Mouse (Mus musculus) retina, postnatal 7 days (tissue): ENCODE results near the gene Thsd7b.

Experiments used
- DNase-seq: peaks from one replicate; pipeline ENCODE4 v3.0.0-alpha.2; 2012; ENCODE audit warnings: low read depth, low spot score

Thsd7b gene

DNA sequence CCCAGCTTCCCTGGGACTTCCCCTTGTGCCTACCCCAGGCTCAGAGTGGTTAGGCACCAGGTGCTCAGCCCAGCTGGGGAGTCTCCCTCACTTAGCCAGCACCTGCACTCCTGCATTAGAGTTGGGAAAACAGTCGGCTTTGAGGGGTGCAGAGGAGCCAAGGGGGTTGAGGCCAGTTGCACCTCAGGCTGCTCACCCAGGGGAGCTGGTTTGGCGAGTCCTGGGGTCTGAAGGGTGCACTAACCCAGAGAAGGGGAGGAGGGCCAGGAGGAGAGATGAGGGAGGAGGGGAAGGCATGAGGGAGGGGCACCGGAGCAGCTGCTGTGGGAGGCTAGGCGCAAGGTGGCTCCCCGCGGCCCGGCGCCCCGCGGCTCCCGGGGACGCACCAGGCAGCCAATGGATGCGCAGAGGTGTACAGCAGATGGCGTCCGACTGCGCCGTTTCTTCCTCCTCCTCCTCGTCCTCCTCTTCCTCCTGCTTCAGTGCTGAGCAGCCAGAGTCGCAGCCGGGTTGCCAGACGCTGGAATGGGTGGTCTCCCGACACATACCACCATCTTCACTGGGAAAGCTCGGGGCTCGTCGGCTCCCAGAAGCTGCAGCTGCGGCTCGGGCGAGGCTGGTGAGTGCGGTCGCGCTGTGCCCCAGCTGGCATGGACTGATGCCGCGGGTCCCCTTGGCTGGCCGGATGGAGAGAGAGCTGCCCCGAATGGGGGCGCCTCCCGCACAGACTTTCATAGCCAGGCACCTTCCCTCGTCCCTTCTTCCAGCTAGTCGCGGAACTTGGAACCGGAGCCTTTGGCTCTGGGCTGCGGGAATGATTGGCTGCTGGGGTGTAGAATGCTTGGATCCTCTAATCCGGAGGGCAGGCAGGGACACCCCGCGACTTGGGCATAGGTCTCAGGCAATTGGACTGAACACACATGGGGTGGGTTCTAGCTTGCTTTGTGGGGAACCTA, at the start of gene Thsd7b:
TSS of gene Thsd7b (plus strand) at position 321 of the 956 bp plus-strand sequence.
- peak; percentile 6 for DNase-seq

DNA sequence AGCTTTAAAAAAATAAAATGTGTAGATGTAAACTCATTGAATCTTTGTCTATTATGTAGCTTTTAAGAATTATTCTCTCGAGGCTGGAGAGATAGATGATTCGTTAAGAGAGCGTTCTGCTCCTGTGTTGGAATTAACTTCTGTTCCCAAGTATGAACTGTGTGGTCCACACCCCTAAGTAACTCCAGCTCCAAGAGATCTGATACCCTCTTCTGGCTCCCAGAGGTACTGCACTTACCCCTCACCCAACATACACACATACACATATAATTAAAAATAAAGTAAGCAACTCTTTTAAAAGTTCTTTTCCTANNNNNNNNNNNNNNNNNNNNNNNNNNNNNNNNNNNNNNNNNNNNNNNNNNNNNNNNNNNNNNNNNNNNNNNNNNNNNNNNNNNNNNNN, 28.8 kb upstream of the Thsd7b start:
- no peak for DNase-seq

DNA sequence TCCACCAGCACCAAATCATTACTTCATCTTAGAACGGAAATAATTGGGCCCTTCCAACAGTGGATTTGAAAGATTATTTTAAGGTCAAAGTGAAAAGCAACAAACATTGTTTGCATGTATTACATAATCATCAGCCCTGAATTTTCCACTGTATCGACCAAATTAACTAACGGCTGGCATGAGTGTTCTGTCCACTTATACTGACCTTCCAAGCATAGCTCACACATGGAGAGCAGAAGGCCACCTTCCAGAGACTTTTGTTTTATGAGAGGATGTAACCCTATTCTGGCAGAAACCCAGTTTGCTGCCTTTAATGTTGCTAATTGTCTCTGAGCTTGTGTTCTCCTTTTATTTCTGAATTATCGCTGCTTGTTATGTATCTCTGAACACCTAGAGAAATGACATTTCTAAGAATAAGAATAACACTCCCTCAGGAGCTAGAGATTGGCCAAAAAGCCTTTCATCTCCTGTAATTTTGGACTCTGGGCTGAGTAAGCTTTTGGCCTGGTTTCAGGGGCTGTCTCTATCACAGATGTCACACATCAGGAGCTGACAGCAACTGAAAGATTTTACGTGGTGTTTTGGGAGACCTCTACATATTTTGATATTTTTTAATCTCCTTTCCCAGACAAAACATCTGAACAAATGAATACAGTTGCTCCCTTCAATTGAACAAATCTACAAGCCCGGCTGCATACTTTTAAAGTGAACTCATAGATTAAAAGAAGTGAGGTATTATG, 22.2 kb upstream of the Thsd7b start:
- no peak for DNase-seq

DNA sequence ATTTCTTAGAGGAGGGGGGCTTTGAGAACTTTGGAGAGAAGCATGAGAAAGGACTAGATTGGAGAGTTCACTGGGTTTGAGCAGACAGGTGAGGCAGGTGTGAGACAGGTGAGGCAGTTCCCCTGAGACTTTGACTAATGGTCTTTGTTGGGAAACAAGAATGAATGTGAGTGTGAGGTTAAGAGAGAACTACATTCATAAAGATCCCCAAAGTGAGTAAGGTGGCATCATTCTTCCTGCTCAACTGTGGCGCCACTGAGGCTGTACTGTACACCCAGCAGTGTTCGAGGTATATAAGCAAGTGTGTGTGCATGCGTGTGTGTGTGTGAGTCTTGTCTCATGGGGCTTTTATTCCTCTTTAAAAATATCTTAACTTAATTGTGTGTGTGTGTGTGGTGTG, 6.4 kb upstream of the Thsd7b start:
- DNase-seq = no peak

DNA sequence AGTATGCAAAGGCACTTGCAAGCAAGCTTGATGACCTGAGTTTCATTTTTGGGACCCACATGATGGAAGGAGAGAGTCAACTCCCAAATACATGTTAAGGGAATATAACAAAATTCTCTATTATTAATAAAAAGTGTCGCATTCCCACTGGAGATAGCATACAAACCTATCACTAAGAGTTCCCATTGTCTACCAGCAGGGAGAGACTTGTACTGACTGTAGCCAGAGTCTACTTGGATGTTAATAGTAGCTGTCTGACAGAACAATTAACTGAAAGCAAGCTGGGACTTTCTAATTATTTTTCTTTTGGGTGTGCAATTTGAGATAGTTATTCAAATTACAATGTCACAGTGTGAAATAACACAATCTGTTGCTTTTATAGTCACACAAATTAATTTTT, 31.1 kb downstream of the Thsd7b start:
- DNase-seq = no peak

DNA sequence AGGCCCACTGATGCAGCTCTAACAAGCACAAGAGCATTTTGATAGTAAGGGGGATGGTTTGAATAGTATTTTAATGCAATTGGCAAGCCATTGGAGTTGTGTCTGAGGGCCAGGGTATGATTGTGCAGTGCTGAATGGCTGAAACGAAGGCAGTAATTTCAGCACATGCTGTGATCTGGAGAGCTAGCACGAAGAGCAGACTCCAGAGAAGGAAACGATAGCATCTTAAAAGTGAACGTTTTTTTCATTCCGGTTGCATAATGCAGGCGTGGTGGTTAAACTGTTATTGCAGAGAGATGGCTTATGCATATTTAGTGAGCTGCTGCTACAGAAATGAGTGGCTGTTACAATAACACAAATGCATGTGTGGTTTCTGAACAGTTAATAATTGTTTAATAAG, 51.3 kb downstream of the Thsd7b start:
- DNase-seq = no peak

DNA sequence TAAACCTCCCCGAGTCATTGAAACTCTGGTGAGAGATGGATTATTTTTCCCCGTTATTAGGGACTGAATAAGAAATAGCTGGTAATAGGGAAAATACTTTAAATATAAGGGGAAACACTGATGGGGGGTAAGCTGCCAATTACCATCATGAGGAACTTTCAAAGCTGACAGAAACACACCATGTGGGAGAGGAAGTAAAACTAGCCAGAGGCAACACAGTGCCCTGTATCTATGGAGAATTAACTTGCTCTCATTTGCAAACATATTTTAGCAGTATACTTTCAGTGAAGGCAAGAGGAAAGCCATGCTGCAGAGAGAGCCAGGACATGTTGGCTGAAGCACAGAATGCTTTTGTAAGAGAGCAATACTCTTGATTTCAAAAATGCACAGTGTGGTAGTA, 51.7 kb downstream of the Thsd7b start:
- no peak for DNase-seq

DNA sequence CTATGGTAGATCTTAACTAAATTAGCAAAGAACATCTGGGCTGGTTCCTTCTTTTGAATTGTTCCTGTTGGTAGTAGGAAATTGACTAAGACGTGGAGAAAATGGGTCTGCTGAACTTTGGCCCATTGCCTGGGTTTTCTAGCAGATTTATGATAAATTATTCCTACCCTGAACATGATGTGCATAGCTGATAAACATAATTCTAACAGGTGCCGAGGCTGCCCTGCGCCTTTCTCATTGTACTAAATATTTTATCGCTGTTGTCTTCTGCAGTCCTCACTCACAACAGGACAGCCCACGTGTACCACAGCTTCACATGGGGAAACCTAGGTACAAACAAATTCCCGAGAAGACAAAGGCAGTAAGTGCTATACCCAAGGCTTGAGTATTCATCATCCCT, 83.5 kb downstream of the Thsd7b start:
- DNase-seq = no peak

DNA sequence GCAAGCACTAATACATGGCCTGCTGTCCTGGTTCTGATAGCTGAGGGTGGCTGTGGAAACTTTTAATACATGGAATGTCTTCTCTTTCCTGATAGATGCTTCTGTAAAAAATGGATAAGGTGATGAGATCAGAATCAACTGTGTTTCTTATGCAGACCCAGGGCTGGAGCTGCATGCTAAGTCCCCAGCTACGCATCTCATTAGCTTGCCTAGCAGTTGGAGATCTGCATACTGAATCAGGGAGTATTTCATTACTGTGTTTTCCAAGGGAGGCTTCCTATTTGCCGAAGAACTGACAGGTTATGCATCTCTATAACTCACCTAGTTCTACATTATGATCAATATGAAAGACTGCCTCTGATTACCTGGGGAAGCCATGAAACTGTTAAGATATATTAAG, 84.3 kb downstream of the Thsd7b start:
- DNase-seq = no peak

DNA sequence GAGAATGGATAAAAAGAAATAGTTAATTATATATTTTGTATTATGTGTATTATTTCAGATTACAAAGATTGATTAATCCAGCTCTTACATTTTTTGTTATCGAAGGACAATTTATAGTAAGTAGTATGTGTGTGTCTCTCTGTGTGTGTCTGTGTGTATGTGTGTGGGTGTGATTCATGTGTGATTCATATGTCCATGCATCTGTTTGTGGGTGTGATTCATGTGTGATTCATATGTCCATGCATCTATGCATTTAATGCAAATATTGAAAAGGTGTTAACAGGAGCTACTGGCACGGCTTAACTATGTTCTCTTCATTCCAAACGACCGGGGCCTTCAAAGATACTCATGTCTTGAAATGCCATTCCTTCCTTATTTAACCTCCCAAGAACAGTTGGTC, 90.3 kb downstream of the Thsd7b start:
- no peak for DNase-seq

DNA sequence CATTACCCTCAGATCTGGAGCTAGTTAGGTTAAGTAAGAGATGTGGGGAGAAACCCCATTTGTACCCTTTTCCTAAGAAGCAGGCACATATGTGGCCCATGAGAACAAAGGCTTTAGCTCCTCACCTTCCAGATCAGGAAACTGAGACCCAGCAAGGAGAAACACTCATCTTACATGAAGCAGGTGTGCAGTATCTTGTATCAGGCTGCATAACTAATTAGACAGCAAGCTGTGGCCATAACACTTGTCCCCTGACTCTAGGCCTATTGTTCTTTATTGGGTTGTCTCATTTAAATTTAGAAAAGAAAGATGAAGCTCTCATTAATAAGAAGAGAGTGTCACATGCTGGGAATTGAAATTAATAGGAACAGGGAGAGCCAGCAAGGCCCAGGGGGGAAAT, 91.7 kb downstream of the Thsd7b start:
- no peak for DNase-seq

DNA sequence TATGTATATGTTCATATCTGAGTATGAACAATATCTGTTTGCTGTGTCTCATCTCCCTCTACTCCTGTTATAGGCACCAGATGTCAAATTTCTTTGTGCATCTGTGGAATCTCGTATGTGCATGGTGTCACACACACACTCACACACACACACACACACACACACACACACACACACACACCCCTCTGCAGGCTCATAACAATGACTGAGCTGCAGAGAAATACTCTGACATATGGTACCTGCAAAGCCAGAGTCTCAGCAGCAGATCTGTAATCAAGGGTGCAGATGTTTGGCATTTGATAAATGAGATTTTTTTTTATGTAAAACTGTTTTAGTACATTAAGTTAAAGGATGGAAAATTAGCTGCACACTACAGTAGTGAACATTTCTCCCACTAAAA, 92.5 kb downstream of the Thsd7b start:
- DNase-seq = no peak

DNA sequence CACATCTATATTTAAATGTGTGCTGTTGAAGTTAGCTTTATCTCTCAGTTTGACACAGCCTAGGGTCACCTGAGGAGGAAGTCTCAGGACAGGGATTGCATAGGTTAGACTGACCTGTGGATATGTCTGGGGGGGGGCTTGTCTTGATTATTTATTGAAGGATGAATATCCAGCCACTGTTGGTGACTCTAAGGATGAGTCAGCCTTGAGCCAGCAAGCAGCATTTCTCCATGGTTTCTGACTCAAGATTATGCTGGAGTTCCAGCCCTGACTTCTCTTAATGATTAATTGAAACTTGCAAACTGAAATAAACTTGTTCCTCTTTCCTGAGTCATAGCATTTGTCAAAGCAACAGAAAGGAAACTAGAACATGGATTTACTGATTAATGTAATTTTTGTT, 113.4 kb downstream of the Thsd7b start:
- DNase-seq = no peak

DNA sequence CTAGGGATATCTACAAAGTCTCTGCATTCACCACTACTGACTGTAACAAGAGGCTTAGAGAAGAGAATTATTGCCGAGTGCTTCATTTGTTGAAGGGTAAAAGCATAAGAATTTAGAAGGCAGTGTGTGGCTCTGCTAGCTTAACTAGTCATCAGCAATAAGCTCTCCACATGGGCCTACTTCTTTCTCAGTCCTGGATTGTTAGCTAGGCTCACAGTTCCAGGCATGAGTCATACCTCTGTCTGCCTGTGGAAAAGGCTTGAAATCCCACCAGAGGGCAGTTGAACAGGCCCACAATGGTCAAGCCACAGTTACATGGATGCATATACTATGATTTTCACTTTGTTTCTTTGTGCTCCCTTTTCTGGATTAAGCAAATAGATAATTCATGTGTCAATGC, 138.5 kb downstream of the Thsd7b start:
- no peak for DNase-seq

DNA sequence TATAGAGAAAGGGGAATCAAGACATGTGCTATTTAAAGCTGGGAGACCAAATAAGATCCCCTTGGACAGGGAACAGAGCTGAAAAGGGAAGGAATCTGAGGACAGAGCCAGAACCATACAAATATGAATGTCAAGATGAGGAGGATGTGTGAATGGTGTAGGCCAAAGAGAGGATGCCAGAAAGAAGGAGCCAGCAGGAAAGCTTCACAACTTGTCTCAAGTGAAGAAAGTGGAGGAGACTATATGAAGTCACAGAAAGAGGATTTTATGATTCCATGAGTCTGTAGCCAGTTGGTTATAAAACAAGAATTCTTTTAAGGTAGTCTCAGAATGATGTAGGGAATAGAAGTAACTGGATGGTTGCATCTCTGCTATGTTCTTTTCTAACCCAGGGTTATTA, 148.5 kb downstream of the Thsd7b start:
- DNase-seq = no peak

DNA sequence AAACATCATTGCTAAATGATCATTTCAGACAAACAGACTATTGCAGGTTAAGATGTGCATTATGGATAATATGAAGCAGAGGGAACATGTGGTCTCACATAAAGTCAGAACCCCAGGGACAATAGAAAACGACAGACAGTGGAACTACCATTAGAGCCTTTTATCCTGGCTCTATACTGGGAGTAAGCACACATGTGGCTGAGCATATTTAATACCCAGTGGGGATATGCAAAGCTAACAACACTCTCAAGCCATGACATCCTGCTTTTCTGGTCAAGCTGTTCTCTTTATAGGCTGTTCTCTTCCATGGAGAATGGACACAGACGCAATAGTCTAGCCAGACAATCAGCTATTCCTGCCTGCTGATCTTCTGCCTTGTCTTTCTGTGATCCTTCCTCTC, 191.3 kb downstream of the Thsd7b start:
- DNase-seq = no peak

DNA sequence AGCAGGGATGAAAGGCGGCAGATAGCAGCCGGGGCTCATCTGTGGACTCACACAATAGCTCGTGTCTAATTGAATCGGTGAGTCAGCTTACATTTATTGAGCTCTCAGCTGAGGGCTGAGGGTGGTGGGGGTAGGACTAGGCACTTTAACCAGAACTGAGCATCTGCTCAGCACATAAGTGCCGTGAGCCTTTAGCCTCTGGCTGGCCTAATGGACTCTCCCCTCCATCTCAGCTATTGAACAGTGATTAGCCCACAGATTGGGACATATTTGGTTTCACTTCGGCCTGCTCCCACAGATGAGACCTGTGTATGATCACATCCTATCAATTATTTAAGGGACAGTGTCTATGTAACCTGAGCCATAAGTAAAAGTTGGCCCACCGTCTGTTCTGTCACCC, 200.4 kb downstream of the Thsd7b start:
- DNase-seq = no peak

DNA sequence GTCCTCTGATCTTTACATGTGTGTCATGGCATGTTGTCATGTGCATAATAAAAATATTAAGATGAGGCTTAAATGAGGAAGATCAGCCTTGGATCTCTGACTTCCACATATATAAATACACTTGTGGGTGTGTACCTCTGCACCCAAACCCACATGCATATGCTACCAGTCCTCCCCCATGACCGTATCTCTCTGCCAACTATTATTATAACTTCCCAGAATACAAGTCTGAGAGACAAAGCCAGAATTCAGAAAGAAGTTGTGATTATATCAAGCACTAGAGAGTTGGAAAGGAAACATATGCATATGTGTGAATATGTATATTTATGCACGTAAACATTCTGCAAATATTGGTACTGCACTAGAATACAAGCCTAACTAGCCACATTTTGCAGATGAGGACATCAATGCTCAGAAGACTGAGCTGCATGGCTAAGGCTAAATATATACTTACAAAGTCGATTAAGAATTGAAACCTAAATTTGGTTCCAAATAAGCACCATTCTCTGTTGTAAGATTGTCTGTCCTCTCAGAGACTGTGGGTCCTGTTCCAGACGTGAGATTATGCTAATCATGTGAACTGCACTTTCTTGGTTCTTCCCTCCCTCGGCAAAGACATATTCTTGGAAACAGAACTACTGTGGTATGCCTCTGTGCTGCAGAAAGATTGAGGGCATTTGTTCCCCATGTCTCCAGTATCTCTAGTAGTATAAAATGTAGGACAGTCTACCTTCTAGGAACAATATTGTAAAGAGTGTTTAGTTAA, 211.3 kb downstream of the Thsd7b start:
- no peak for DNase-seq

DNA sequence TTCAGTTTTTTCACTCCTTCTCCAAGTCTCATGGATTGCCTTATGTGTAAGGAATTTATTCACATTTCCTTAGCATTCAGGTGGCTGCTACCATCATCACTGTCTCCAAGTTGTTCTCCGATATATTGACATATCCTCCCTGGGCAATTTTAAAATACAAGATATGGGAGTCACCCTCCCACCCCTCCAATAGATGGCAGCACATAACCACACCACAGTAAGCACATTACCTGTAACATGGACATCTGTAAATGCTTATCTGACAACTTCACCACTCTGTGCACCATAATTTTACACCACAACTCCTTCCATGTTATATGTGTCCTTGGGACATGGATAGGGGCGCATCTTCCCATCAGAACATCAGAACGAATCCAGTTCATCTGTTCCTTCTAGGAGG, 218.0 kb downstream of the Thsd7b start:
- DNase-seq = no peak

DNA sequence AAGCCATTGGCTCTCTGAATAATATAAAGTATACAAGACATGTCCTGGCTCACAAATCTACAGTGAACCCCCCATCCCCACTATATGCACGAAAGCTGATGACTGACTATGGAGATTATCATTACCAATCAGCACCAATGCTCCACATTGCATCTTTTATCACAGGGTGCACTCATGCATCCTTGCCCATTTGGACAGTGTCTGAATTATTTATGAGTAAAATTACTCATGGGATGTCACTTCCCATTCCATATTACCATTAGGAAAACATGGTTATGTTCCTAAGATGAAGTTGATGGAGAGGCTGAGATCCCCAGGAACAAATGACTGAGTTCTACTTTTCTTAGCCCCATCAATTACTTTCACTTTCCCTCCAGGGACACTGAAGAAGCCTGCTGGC, 220.8 kb downstream of the Thsd7b start:
- no peak for DNase-seq

DNA sequence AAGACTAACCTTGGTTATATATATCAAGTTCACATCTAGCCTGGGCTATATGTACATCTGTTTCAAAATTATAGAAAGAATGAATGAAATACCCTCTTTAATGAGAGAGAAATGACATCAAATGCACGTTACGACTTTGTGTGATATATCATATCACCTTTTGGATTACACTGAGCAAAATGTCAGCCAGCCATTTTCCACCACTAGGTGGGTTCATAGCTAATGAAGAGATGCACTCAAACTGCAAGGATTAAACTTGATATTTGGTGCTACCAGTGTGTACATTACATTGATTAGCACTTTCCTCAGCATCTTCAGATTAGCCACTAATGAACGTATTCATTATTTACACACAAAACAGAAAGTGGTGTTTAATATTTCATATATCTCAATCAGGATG, 228.6 kb downstream of the Thsd7b start:
- no peak for DNase-seq

DNA sequence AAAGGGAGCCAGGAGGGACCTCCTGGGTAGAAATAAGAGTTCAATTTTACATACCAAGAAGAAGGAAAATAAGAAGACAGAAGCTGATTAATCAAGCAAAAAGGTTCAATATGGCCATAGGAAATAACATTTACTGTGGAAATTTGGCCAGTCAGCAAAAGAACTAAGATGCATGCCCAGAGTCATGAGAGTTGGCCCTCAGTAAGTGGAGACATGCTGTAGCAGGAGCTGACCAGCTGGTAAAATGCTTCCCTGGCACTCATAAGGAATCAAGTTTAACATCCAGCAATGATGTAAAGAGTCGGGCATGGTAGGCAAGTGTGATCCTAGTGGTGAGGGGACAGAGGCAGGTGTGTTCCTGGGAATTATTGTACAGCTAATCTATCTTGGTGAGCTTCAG, 243.3 kb downstream of the Thsd7b start:
- no peak for DNase-seq
